27 mouse cellular contexts compared by ENCODE assay signal in the genomic region with DNA sequence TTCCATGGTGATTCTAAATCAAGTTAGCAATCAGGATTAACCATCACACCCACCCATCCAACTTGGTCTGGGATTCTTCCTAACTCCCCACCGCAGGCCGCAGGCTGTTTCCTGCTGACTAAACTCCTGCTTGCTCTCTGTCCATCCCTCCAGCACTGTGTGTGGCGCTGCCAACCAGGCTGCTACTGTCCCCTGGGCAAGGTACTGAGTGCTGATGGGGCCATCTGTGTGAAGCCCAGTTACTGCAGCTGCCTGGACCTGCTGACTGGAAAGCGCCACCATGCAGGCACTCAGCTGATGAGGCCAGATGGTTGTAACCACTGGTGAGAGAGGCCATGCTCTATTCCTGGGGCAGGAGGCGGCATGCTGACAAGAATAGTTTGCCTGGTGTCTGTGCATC. TPM values are rescaled to one million over a fixed set of nuclear protein-coding genes. Genes with fewer than 3 reads are reported as not detected.
DNase-seq lines count a peak whose midpoint lies in the region; ATAC-seq lines count a peak whose summit lies in the region.
"Had no signal": no experiment of that assay in that cellular context is flagged by ENCODE, and none has a peak within 500 bp of the region (broad histone marks: within the 10 kb centered on the region; RNA-seq: fewer than 3 reads in every experiment).

No protein-coding gene starts in this region.

- no peaks in the 10 kb centered on the region for H3K36me3 ChIP-seq in embryonic facial prominence, embryonic 15.5 days
- H3K36me3 ChIP-seq: forebrain, embryonic 12.5 days; hindbrain, embryonic 12.5 days; limb, embryonic 15.5 days; neural tube, embryonic 15.5 days; stomach, embryonic 15.5 days had no signal

- 56% methylated on average over 5 of the region's 5 CpGs for WGBS in embryonic facial prominence, embryonic 15.5 days

- peak; percentile 16 for DNase-seq in adrenal gland, postnatal 14 days
- no peak for DNase-seq in adrenal gland, postnatal 4 days (ENCODE audit: low spot score in 2 of 2)
- DNase-seq in left cerebral cortex, postnatal 4 days: peak; percentile 55
- no peak for DNase-seq in left cerebral cortex, postnatal 36 days (ENCODE audit: low spot score in 2 of 2)
- peak; percentile 84 for DNase-seq in MN1 (ENCODE audit: low spot score)
- DNase-seq in spleen, postnatal 14 days (ENCODE audit: low spot score in 2 of 2): no peak
- no peak for DNase-seq in cerebellum, postnatal 4 days (ENCODE audit: low spot score in 2 of 2)
- DNase-seq: cerebellum, adult 2 months; cerebellum, postnatal 25 days; gastrocnemius, postnatal 10 days; kidney, adult 2 months; kidney, postnatal 10 days; lung, embryonic 14.5 days; right cerebral cortex, adult 18-20 months; right cerebral cortex, postnatal 4 days; thymus, adult 18-20 months had no signal

- intact Hi-C loops in left cerebral cortex, postnatal 4 days (cut with DNase I): no loop called here
- intact Hi-C loops in left cerebral cortex, postnatal 36 days (cut with DNase I): no loop called here

- ATAC-seq in embryonic facial prominence, embryonic 15.5 days (ENCODE audit: insufficient number of reproducible peaks, low FRiP score, low TSS enrichment, low read depth): 0 out of 2 replicates have a peak, but pooled peaks have one; percentile 55
- ATAC-seq: CD4-positive, CD25-positive, alpha-beta regulatory T cell, adult 4 months had no signal

- H3K9me3 ChIP-seq in embryonic facial prominence, embryonic 15.5 days (replicated peaks): no peaks in the 10 kb centered on the region
- H3K9me3 ChIP-seq: forebrain, embryonic 12.5 days; hindbrain, embryonic 12.5 days; limb, embryonic 15.5 days; neural tube, embryonic 15.5 days; stomach, embryonic 15.5 days had no signal

- no peak overlapping the region for H3K4me3 ChIP-seq in embryonic facial prominence, embryonic 15.5 days (replicated peaks)
- H3K4me3 ChIP-seq: forebrain, embryonic 12.5 days; hindbrain, embryonic 12.5 days; limb, embryonic 15.5 days; neural tube, embryonic 15.5 days; stomach, embryonic 15.5 days had no signal

- H3K4me2 ChIP-seq in embryonic facial prominence, embryonic 15.5 days (replicated peaks): no peak overlapping the region
- H3K4me2 ChIP-seq: forebrain, embryonic 12.5 days; heart, embryonic 11.5 days; hindbrain, embryonic 12.5 days; limb, embryonic 15.5 days; lung, embryonic 14.5 days; neural tube, embryonic 15.5 days; stomach, embryonic 15.5 days had no signal

- H3K27ac ChIP-seq in embryonic facial prominence, embryonic 15.5 days (replicated peaks): peak overlapping the region; percentile 55; the same call in 1 of the 2 replicates
- H3K27ac ChIP-seq: forebrain, embryonic 12.5 days; hindbrain, embryonic 12.5 days; liver, embryonic 14.5 days; neural tube, embryonic 15.5 days; stomach, embryonic 15.5 days had no signal

- no peaks in the 10 kb centered on the region for H3K27me3 ChIP-seq in embryonic facial prominence, embryonic 15.5 days
- H3K27me3 ChIP-seq: forebrain, embryonic 12.5 days; hindbrain, embryonic 12.5 days; limb, embryonic 15.5 days; neural tube, embryonic 15.5 days; stomach, embryonic 15.5 days had no signal

- no peak overlapping the region for H3K9ac ChIP-seq in embryonic facial prominence, embryonic 15.5 days
- H3K9ac ChIP-seq: forebrain, embryonic 12.5 days; hindbrain, embryonic 12.5 days; limb, embryonic 15.5 days; liver, embryonic 14.5 days; lung, embryonic 14.5 days; neural tube, embryonic 15.5 days; stomach, embryonic 15.5 days had no signal

- peaks cover 28% of the 10 kb centered on the region for H3K4me1 ChIP-seq in embryonic facial prominence, embryonic 15.5 days
- H3K4me1 ChIP-seq: neural tube, embryonic 15.5 days had no signal

RNA-seq across cellular contexts. Expression of a gene that starts 34.5 kb away (rescaled TPM):
- 2.6 TPM in 2 replicates for total RNA-seq in adrenal gland, postnatal 14 days (2021)
- total RNA-seq in adrenal gland, postnatal 4 days (2021): 1 to 10 TPM; 2.6 to 4.0 TPM
- total RNA-seq in left cerebral cortex, postnatal 4 days (2021): under 1 TPM; 0.08 TPM
- 1 to 10 TPM; 1.0 to 1.2 TPM for total RNA-seq in left cerebral cortex, postnatal 36 days (2021)
- 0.25 and 0.51 TPM in 2 replicates for polyA plus RNA-seq in embryonic facial prominence, embryonic 15.5 days (2015; fragmentation: Nextera tagmentation; extraction: Ambion mirVana)
- total RNA-seq: granulocyte monocyte progenitor cell, adult 5-6 weeks; megakaryocyte-erythroid progenitor cell, adult 5-6 weeks had no signal

RNA-seq across cellular contexts. Expression of a gene that starts 36.9 kb away (rescaled TPM):
- 41.5 and 42.1 TPM in 2 replicates for total RNA-seq in adrenal gland, postnatal 14 days (2021)
- 10 to 100 TPM; 64.1 to 64.7 TPM for total RNA-seq in adrenal gland, postnatal 4 days (2021)
- total RNA-seq in left cerebral cortex, postnatal 4 days (2021): 10 to 100 TPM; 27.7 to 29.6 TPM
- total RNA-seq in left cerebral cortex, postnatal 36 days (2021): 10 to 100 TPM; 24.7 to 28.8 TPM
- polyA plus RNA-seq in embryonic facial prominence, embryonic 15.5 days (2015; fragmentation: Nextera tagmentation; extraction: Ambion mirVana): 28.5 and 29.5 TPM in 2 replicates

RNA-seq across cellular contexts. Expression of a gene that starts 54.9 kb away (rescaled TPM):
- 41.8 and 45.7 TPM in 2 replicates for total RNA-seq in adrenal gland, postnatal 14 days (2021)
- 10 to 100 TPM; 55.8 to 57.0 TPM for total RNA-seq in adrenal gland, postnatal 4 days (2021)
- 100 to 1,000 TPM; 254 to 288 TPM for total RNA-seq in left cerebral cortex, postnatal 4 days (2021)
- total RNA-seq in left cerebral cortex, postnatal 36 days (2021): 100 to 1,000 TPM; 418 to 471 TPM
- 21.9 and 25.7 TPM in 2 replicates for polyA plus RNA-seq in embryonic facial prominence, embryonic 15.5 days (2015; fragmentation: Nextera tagmentation; extraction: Ambion mirVana)
- total RNA-seq: granulocyte monocyte progenitor cell, adult 5-6 weeks; megakaryocyte-erythroid progenitor cell, adult 5-6 weeks had no signal
- polyA plus RNA-seq: CD4-positive, CD25-positive, alpha-beta regulatory T cell, adult 4 months had no signal

Comparison
In these comparisons a context has a peak if more than half of its experiments do, and no peak if none do; other contexts are left out.
1. DNase-seq: peak in adrenal gland, postnatal 14 days (single experiment), left cerebral cortex, postnatal 4 days (single experiment) and MN1 (single experiment); none in adrenal gland, postnatal 4 days (0 of 2), left cerebral cortex, postnatal 36 days (0 of 2), spleen, postnatal 14 days (0 of 2) and cerebellum, postnatal 4 days (0 of 2).